ENCODE assay signal across 14 mouse cellular contexts in the genomic region with DNA sequence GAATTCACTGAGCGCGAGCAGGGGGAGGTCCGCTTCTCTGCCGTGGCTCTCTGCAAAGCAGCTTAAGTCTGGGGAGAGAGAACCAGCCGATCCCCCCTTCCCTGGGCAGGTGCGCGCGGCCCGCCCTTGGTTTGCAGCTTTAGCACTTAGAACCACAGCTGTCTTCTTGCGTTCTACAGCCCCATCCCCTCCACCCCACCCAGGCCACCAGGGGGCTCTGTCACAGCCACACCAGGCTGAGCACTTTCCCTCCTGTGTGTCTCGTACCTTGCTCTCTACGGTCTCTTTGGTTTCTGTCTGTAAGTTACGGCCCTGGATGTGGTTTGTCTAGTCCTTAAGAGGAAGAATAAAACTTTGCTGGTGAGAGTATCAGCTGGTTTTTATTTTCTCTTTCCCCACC. TPM values are rescaled to one million over a fixed set of nuclear protein-coding genes. Genes with fewer than 3 reads are reported as not detected.
DNase-seq lines count a peak whose midpoint lies in the region; ATAC-seq and TF ChIP-seq lines count a peak whose summit lies in the region.
"Had no signal": no experiment of that assay in that cellular context is flagged by ENCODE, and none has a peak within 500 bp of the region (broad histone marks: within the 10 kb centered on the region; RNA-seq: fewer than 3 reads in every experiment).

No protein-coding gene starts in this region.

- no peaks in the 10 kb centered on the region for H3K27me3 ChIP-seq in kidney, postnatal 0 days (ENCODE audit: insufficient read depth, low read length)
- H3K27me3 ChIP-seq in E14TG2a.4 (ENCODE audit: insufficient read depth, low read length), result no peaks in the 10 kb centered on the region
- no peaks in the 10 kb centered on the region for H3K27me3 ChIP-seq in thymus, adult 2 months (ENCODE audit: control insufficient read depth, insufficient read depth, low read length)
- H3K27me3 ChIP-seq: hindbrain, embryonic 15.5 days had no signal

- peak; percentile 42 for TF ChIP-seq CTCF in kidney, postnatal 0 days (IDR thresholded peaks at IDR 0.05; ENCODE audit: low read depth)
- TF ChIP-seq CTCF in E14TG2a.4 (conservative IDR thresholded peaks at IDR 0.05; ENCODE audit: low read length), result peak; percentile 53
- peak; percentile 33; the same call in 1 of the 2 replicates for TF ChIP-seq CTCF in thymus, adult 2 months (IDR thresholded peaks at IDR 0.05; ENCODE audit: borderline replicate concordance, control insufficient read depth, extremely low read depth, insufficient read depth, low read length, poor library complexity)

- H3K9me3 ChIP-seq in kidney, postnatal 0 days (replicated peaks; ENCODE audit: low read length), result no peaks in the 10 kb centered on the region
- no peaks in the 10 kb centered on the region for H3K9me3 ChIP-seq in E14TG2a.4 (ENCODE audit: low read length)
- H3K9me3 ChIP-seq: embryonic facial prominence, embryonic 10.5 days; hindbrain, embryonic 15.5 days had no signal

- TF ChIP-seq POLR2A in thymus, adult 2 months (IDR thresholded peaks at IDR 0.05; ENCODE audit: control insufficient read depth, extremely low read depth, insufficient read depth, low read length, poor library complexity), result no peak

- no peak for ATAC-seq in kidney, postnatal 0 days (replicated peaks; ENCODE audit: low FRiP score, low read depth)

- H3K27ac ChIP-seq in kidney, postnatal 0 days, result no peak overlapping the region
- no peak overlapping the region for H3K27ac ChIP-seq in thymus, adult 2 months (ENCODE audit: control insufficient read depth, insufficient read depth, low read length)
- H3K27ac ChIP-seq: embryonic facial prominence, embryonic 10.5 days; hindbrain, embryonic 15.5 days had no signal

- no peak overlapping the region for H3K9ac ChIP-seq in kidney, postnatal 0 days (ENCODE audit: low read depth, low read length)
- H3K9ac ChIP-seq: hindbrain, embryonic 15.5 days had no signal

- 0 out of 2 replicates have a peak, but pooled peaks cover 3% of the 10 kb centered on the region for H3K4me1 ChIP-seq in kidney, postnatal 0 days (replicated peaks; ENCODE audit: insufficient read depth, low read length)
- H3K4me1 ChIP-seq in E14TG2a.4 (replicated peaks; ENCODE audit: low read depth, low read length), result peaks cover 37% of the 10 kb centered on the region
- H3K4me1 ChIP-seq in thymus, adult 2 months (replicated peaks; ENCODE audit: control insufficient read depth, insufficient read depth, low read length), result no peaks in the 10 kb centered on the region
- H3K4me1 ChIP-seq: hindbrain, embryonic 15.5 days had no signal

- H3K36me3 ChIP-seq in kidney, postnatal 0 days (ENCODE audit: insufficient read depth, low read length), result no peaks in the 10 kb centered on the region
- H3K36me3 ChIP-seq in E14TG2a.4 (ENCODE audit: insufficient read depth, low read length), result peaks cover 71% of the 10 kb centered on the region
- H3K36me3 ChIP-seq in thymus, adult 2 months (ENCODE audit: control insufficient read depth, insufficient read depth, low read length), result no peaks in the 10 kb centered on the region

- H3K4me3 ChIP-seq in kidney, postnatal 0 days (replicated peaks; ENCODE audit: low read depth, low read length), result no peak overlapping the region
- H3K4me3 ChIP-seq in E14TG2a.4 (replicated peaks; ENCODE audit: low read length), result peak overlapping the region; percentile 24; the same call in 1 of the 2 replicates
- no peak overlapping the region for H3K4me3 ChIP-seq in thymus, adult 2 months (ENCODE audit: control insufficient read depth, insufficient read depth, low read length)
- H3K4me3 ChIP-seq: embryonic facial prominence, embryonic 10.5 days; hindbrain, embryonic 15.5 days had no signal

- no peak for DNase-seq in kidney, postnatal 0 days (ENCODE audit: low spot score)
- no peak for DNase-seq in kidney, adult 18-20 months
- DNase-seq in A20 (ENCODE audit: low read depth, low spot score), result peak; percentile 3
- DNase-seq in thymus, adult 2 months, result peak; percentile 61
- no peak for DNase-seq in left cerebral cortex, postnatal 4 days
- DNase-seq in ovary, postnatal 36 days (ENCODE audit: low spot score), result no peak
- DNase-seq: cerebellum, postnatal 14 days; kidney, adult 9 months had no signal

- no peak overlapping the region for H3K4me2 ChIP-seq in kidney, postnatal 0 days (ENCODE audit: low read length)
- H3K4me2 ChIP-seq: hindbrain, embryonic 15.5 days had no signal

- WGBS in kidney, postnatal 0 days, result 90% methylated on average over 12 of the region's 13 CpGs
- 62% methylated on average over 13 of the region's 13 CpGs for WGBS in thymus, adult 2 months

- intact Hi-C loops in left cerebral cortex, postnatal 4 days (cut with DNase I), result loop anchor here (10.0 kb wide), 1 partner anchor 422 kb away; no protein-coding TSS in a partner anchor

RNA-seq across cellular contexts. Expression of a gene that starts 11.0 kb away (rescaled TPM):
- 51.3 and 63.3 TPM in 2 replicates for polyA plus RNA-seq in kidney, postnatal 0 days (2015; fragmentation: Nextera tagmentation; extraction: Ambion mirVana)
- 4.8 and 5.1 TPM in 2 replicates for polyA plus RNA-seq in thymus, adult 2 months (2012; rRNA removed)
- total RNA-seq in left cerebral cortex, postnatal 4 days (2021), result 1,000 to 10,000 TPM; 1,371 to 1,423 TPM
- total RNA-seq: monocyte, adult 5-6 weeks had no signal

RNA-seq across cellular contexts. Expression of a gene that starts 58.8 kb away (rescaled TPM):
- 32.8 and 34.1 TPM in 2 replicates for polyA plus RNA-seq in kidney, postnatal 0 days (2015; fragmentation: Nextera tagmentation; extraction: Ambion mirVana)
- polyA plus RNA-seq in thymus, adult 2 months (2012; rRNA removed), result 3.8 and 5.0 TPM in 2 replicates
- 100 to 1,000 TPM; 203 to 223 TPM for total RNA-seq in left cerebral cortex, postnatal 4 days (2021)
- total RNA-seq: granulocyte monocyte progenitor cell, adult 5-6 weeks; megakaryocyte progenitor cell, adult 5-6 weeks; monocyte, adult 5-6 weeks had no signal

Comparison
In these comparisons a context has a peak if more than half of its experiments do, and no peak if none do; other contexts are left out.
1. DNase-seq: peak in A20 (single experiment) and thymus, adult 2 months (single experiment); none in kidney, postnatal 0 days (single experiment), kidney, adult 18-20 months (single experiment), left cerebral cortex, postnatal 4 days (single experiment) and ovary, postnatal 36 days (single experiment).
2. Peak in every context shown above with its lines, with median percentiles within 50 percentile points of each other: CTCF ChIP-seq.